Mouse (Mus musculus) cerebral cortex, adult 2 months (tissue): ENCODE measurements around the gene Vps35l.

ENCODE experiments used
- WGBS: fragments of 180-500 bp; shearing (Covaris S2); methylation state at CpG from one replicate; pipeline ENCODE4 v1.1.7; 2018; 5-methylcytosine and 5-hydroxymethylcytosine counted together

The Vps35l gene

GRCm38 (mm10) chr7:118738730-118739129, 1.3 kb upstream of the Vps35l start:
- WGBS: 59% methylated on average over 1 of the region's 1 CpGs

GRCm38 (mm10) chr7:118740532-118741338, 709 bp downstream of the Vps35l start:
- 3% methylated on average over 41 of the region's 41 CpGs for WGBS

- WGBS: 81% methylated on average over 6 of the region's 6 CpGs
These were observed 2.3 kb downstream of the Vps35l start for GRCm38 (mm10) chr7:118742278-118742677.

GRCm38 (mm10) chr7:118744766-118745165, 4.7 kb downstream of the Vps35l start:
- 93% methylated on average over 5 of the region's 5 CpGs for WGBS

GRCm38 (mm10) chr7:118747891-118748672, 8.1 kb downstream of the Vps35l start:
- WGBS: 54% methylated on average over 12 of the region's 12 CpGs

GRCm38 (mm10) chr7:118749706-118750105, 9.7 kb downstream of the Vps35l start:
- 82% methylated on average over 8 of the region's 8 CpGs for WGBS

- WGBS: 91% methylated on average over 7 of the region's 7 CpGs
These were observed 11.6 kb downstream of the Vps35l start for GRCm38 (mm10) chr7:118751625-118752024.

- WGBS: 87% methylated on average over 7 of the region's 7 CpGs
These were observed 15.7 kb downstream of the Vps35l start for GRCm38 (mm10) chr7:118755756-118756155.

DNA sequence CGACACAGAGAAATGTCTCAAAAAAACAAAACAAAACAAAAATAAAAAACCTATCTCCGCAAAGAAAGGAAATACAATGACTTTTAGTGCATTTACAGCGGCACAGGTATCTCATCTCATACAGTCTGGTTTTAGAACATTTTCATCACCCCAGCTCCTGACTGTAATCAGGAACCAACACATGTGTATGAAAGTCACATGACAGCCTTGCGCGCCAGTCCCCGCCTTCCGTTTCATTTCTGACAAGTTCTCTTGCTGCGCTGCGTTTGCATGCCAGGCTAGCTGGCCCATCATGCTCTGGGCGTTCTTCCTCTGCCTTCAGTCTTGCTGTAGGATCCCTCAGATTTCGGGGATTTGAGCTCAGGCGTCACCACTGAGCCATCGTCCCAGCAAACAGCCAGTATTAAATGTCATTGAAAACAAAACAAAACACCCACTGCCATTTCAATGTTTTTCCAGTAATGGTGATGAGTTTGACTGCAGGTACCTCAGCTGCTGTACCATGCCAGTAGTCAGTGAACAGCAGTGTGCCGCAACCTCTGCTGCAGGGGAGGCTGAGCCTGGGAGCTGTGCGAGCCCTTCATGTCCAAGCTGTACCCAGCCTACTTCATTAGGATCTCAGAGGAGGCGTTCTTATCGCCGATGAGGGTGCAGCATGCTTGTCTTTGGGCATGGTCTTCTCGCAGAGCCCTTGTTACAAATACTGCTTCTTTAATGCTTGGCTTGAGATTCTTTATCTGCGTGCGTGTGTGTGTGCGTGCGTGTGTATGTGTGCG, 16.7 kb downstream of the Vps35l start:
- WGBS: 95% methylated on average over 24 of the region's 24 CpGs

GRCm38 (mm10) chr7:118758369-118758768, 18.3 kb downstream of the Vps35l start:
- WGBS: 64% methylated on average over 4 of the region's 4 CpGs

GRCm38 (mm10) chr7:118759372-118759771, 19.3 kb downstream of the Vps35l start:
- 59% methylated on average over 5 of the region's 5 CpGs for WGBS

GRCm38 (mm10) chr7:118763939-118764338, 23.9 kb downstream of the Vps35l start:
- 92% methylated on average over 11 of the region's 11 CpGs for WGBS

GRCm38 (mm10) chr7:118764725-118765124, 24.7 kb downstream of the Vps35l start:
- WGBS: 75% methylated on average over 14 of the region's 14 CpGs

DNA sequence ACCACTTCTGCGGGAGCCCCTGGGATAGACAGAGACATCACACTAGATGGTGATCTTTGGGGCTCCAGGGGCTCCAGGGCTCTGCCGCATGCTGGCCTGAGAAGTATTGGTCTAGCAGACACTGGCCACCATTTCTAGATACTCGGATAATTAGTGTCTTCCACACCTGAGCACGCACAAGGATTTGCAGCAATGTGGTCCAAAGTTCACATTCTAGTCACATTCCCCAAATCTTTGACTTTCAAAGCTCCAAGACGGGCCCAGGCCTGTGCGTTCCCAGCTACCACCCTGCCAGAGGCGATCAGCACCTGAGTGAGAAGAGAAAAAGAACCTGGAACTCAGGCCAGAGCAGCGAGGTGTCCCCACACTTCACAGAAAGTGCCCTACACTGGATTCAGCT, 25.6 kb downstream of the Vps35l start:
- WGBS: 67% methylated on average over 8 of the region's 8 CpGs

DNA sequence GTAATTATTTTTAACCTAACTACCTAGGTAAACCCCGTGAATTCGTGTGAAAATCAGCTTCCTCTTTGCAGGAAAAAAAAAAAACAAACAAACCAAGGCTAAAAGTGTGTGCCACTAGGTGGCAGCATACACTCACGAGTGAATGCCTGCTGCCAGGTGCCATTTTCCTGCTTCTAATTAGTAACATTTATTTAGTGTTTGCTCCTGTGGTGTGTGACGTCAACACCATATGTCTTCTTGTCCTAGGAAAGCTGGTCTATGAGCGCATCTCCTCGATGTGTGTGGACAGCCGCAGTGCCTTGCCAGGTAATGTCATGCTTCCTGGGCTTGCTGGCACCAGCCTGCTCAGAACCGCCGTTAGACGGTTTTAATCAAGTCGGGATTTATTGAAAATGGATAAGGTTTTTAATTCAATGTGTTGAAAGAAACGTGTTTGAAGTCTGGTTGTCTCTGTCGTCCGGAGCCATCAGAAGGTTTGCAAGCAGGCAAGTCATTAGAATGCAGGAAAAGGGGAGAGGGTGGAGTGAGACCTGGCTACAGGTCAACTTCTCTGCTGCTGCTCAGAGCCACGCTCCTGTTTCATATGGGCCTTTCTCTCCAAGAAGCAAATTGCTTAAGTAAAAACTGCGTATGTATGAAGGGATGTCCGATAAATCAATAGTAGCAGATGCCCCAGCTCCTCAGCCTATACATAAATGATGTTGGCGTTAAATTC, 26.2 kb downstream of the Vps35l start:
- WGBS: 35% methylated on average over 18 of the region's 18 CpGs

- 89% methylated on average over 5 of the region's 5 CpGs for WGBS
These were observed 26.8 kb downstream of the Vps35l start for GRCm38 (mm10) chr7:118766834-118767224.

GRCm38 (mm10) chr7:118769208-118769607, 29.2 kb downstream of the Vps35l start:
- WGBS: 64% methylated on average over 8 of the region's 8 CpGs

DNA sequence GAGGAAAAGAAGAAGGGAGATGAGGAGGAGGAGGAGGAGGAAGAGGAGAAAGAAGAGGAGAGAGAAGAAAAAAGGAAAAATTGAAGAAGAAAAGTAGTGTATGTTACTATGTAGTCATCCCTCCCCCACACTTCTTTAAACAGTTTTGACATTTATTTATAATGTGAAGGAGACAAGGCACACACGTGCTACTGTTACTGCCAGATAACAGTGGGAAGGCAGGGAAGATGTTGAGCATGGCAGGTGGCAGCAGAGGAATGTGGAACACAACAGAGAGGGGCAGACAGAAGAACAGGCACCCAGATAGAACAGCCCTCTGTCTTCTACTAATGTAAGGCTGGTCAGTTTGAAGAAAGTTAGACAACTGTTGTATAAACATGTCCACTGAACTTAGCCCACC, 29.6 kb downstream of the Vps35l start:
- 21% methylated on average over 1 of the region's 1 CpGs for WGBS

DNA sequence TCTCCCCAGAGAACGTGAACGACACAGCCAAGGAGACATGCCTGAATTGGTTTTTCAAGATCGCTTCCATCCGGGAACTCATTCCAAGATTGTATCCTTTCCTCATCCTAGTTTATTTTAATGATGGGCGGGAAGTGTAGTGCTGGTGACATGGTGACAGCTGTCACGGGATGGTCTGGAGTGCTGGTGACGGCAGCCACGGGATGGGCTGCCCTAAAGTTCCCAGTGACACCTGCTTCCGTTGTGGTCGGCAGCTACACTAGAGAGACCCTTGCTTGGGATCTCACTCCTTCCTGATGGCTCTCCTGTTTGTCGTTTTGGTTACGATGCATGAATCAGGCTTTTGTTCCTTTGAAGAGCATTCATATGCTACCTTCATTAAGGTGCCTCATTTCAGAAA, 33.0 kb downstream of the Vps35l start:
- 89% methylated on average over 12 of the region's 12 CpGs for WGBS

DNA sequence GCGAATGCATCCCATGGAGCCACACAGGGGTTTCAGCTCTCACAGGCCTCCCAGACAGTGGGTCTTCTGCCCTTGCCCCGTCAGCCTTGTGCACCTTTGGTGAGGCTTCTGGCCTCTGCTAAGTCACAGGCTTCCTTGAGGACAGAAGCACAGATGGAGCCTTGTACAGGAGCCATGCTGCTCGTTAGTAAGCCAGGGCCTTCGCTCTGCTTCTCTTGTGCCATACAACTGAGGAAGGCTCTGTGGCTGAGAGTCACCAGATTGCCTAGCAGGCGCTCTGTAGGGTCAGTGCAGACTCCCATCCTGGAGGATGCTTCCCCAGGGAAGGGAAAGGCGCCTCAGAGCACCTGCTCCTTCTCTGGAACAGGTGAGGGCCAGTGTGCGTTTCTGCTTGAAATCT, 36.0 kb downstream of the Vps35l start:
- 90% methylated on average over 7 of the region's 7 CpGs for WGBS

DNA sequence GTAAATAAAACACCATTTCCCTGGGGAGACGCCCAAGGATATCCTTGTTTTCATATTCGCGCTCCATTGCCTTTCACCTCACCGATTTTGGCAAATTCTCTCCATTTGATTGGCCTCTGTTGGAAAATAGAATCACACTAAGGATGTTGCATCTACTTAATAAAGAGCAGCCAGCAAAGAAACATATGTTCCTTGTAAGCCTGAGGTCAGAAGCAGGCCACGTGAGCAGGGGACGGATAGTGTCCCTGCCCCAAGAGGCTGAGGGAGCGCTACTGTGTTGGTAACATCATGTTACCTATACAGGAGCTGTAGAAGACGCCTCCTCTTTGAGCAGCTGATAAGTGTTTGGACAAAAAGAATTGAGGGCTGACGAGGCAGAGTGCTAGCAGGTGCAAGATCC, 36.5 kb downstream of the Vps35l start:
- 80% methylated on average over 9 of the region's 9 CpGs for WGBS
